Mouse (Mus musculus): ENCODE data around the gene Ccdc9b. TPM values are rescaled to one million over a fixed set of nuclear protein-coding genes. Genes with fewer than 3 reads are reported as not detected.

The Ccdc9b gene
- 2.1 and 2.8 TPM in 2 replicates for total RNA-seq (2017)

GRCm38 (mm10) chr2:118761906-118762783, at the start of gene Ccdc9b:
Gene Ccdc9b (minus strand): TSS chr2:118762661.
- peak; percentile 62 to 66 for ATAC-seq (replicated peaks in 1 of 2; ENCODE audit: insufficient read depth in 1 of 2, low FRiP score in 2 of 2, low TSS enrichment in 1 of 2, low read depth in 1 of 2, poor library complexity in 2 of 2, severe bottlenecking in 2 of 2)

GRCm38 (mm10) chr2:118810861-118811260, 48.4 kb upstream of the Ccdc9b start:
- ATAC-seq (replicated peaks in 1 of 2; ENCODE audit: insufficient read depth in 1 of 2, low FRiP score in 2 of 2, low TSS enrichment in 1 of 2, low read depth in 1 of 2, poor library complexity in 2 of 2, severe bottlenecking in 2 of 2), result no peak

- ATAC-seq (replicated peaks in 1 of 2; ENCODE audit: insufficient read depth in 1 of 2, low FRiP score in 2 of 2, low TSS enrichment in 1 of 2, low read depth in 1 of 2, poor library complexity in 2 of 2, severe bottlenecking in 2 of 2), result no peak
These were observed 44.4 kb upstream of the Ccdc9b start for GRCm38 (mm10) chr2:118806860-118807259.

- no peak for ATAC-seq (replicated peaks in 1 of 2; ENCODE audit: insufficient read depth in 1 of 2, low FRiP score in 2 of 2, low TSS enrichment in 1 of 2, low read depth in 1 of 2, poor library complexity in 2 of 2, severe bottlenecking in 2 of 2)
These were observed 43.3 kb upstream of the Ccdc9b start for GRCm38 (mm10) chr2:118805756-118806155.

GRCm38 (mm10) chr2:118805137-118805536, 42.7 kb upstream of the Ccdc9b start:
- ATAC-seq (replicated peaks in 1 of 2; ENCODE audit: insufficient read depth in 1 of 2, low FRiP score in 2 of 2, low TSS enrichment in 1 of 2, low read depth in 1 of 2, poor library complexity in 2 of 2, severe bottlenecking in 2 of 2), result no peak

- peak; percentile 42 to 69; a peak in 3 of 4 replicates for ATAC-seq (replicated peaks in 1 of 2; ENCODE audit: insufficient read depth in 1 of 2, low FRiP score in 2 of 2, low TSS enrichment in 1 of 2, low read depth in 1 of 2, poor library complexity in 2 of 2, severe bottlenecking in 2 of 2)
These were observed 42.0 kb upstream of the Ccdc9b start for GRCm38 (mm10) chr2:118804474-118804873.

GRCm38 (mm10) chr2:118802542-118803118, 40.2 kb upstream of the Ccdc9b start:
- ATAC-seq (replicated peaks in 1 of 2; ENCODE audit: insufficient read depth in 1 of 2, low FRiP score in 2 of 2, low TSS enrichment in 1 of 2, low read depth in 1 of 2, poor library complexity in 2 of 2, severe bottlenecking in 2 of 2), result no peak

GRCm38 (mm10) chr2:118793636-118794035, 31.2 kb upstream of the Ccdc9b start:
- ATAC-seq (replicated peaks in 1 of 2; ENCODE audit: insufficient read depth in 1 of 2, low FRiP score in 2 of 2, low TSS enrichment in 1 of 2, low read depth in 1 of 2, poor library complexity in 2 of 2, severe bottlenecking in 2 of 2), result no peak; a peak in 1 of 4 replicates

GRCm38 (mm10) chr2:118792259-118792613, 29.8 kb upstream of the Ccdc9b start:
- no peak for ATAC-seq (replicated peaks in 1 of 2; ENCODE audit: insufficient read depth in 1 of 2, low FRiP score in 2 of 2, low TSS enrichment in 1 of 2, low read depth in 1 of 2, poor library complexity in 2 of 2, severe bottlenecking in 2 of 2)

- no peak for ATAC-seq (replicated peaks in 1 of 2; ENCODE audit: insufficient read depth in 1 of 2, low FRiP score in 2 of 2, low TSS enrichment in 1 of 2, low read depth in 1 of 2, poor library complexity in 2 of 2, severe bottlenecking in 2 of 2)
These were observed 29.3 kb upstream of the Ccdc9b start for GRCm38 (mm10) chr2:118791591-118792258.

GRCm38 (mm10) chr2:118790551-118791525, 28.4 kb upstream of the Ccdc9b start:
- ATAC-seq (replicated peaks in 1 of 2; ENCODE audit: insufficient read depth in 1 of 2, low FRiP score in 2 of 2, low TSS enrichment in 1 of 2, low read depth in 1 of 2, poor library complexity in 2 of 2, severe bottlenecking in 2 of 2), result peak in 1 of 2 experiments; percentile 57; a peak in 2 of 4 replicates

- no peak for ATAC-seq (replicated peaks in 1 of 2; ENCODE audit: insufficient read depth in 1 of 2, low FRiP score in 2 of 2, low TSS enrichment in 1 of 2, low read depth in 1 of 2, poor library complexity in 2 of 2, severe bottlenecking in 2 of 2)
These were observed 27.7 kb upstream of the Ccdc9b start for GRCm38 (mm10) chr2:118790221-118790550.

GRCm38 (mm10) chr2:118789501-118789900, 27.0 kb upstream of the Ccdc9b start:
- no peak for ATAC-seq (replicated peaks in 1 of 2; ENCODE audit: insufficient read depth in 1 of 2, low FRiP score in 2 of 2, low TSS enrichment in 1 of 2, low read depth in 1 of 2, poor library complexity in 2 of 2, severe bottlenecking in 2 of 2)

GRCm38 (mm10) chr2:118786525-118786924, 24.1 kb upstream of the Ccdc9b start:
- ATAC-seq (replicated peaks in 1 of 2; ENCODE audit: insufficient read depth in 1 of 2, low FRiP score in 2 of 2, low TSS enrichment in 1 of 2, low read depth in 1 of 2, poor library complexity in 2 of 2, severe bottlenecking in 2 of 2), result no peak

- ATAC-seq (replicated peaks in 1 of 2; ENCODE audit: insufficient read depth in 1 of 2, low FRiP score in 2 of 2, low TSS enrichment in 1 of 2, low read depth in 1 of 2, poor library complexity in 2 of 2, severe bottlenecking in 2 of 2), result no peak
These were observed 21.2 kb upstream of the Ccdc9b start for GRCm38 (mm10) chr2:118783663-118784062.

- ATAC-seq (replicated peaks in 1 of 2; ENCODE audit: insufficient read depth in 1 of 2, low FRiP score in 2 of 2, low TSS enrichment in 1 of 2, low read depth in 1 of 2, poor library complexity in 2 of 2, severe bottlenecking in 2 of 2), result no peak
These were observed 20.6 kb upstream of the Ccdc9b start for GRCm38 (mm10) chr2:118783093-118783492.

- ATAC-seq (replicated peaks in 1 of 2; ENCODE audit: insufficient read depth in 1 of 2, low FRiP score in 2 of 2, low TSS enrichment in 1 of 2, low read depth in 1 of 2, poor library complexity in 2 of 2, severe bottlenecking in 2 of 2), result no peak
These were observed 19.8 kb upstream of the Ccdc9b start for GRCm38 (mm10) chr2:118782303-118782702.

All from hematopoietic stem cell, adult 5-6 weeks (primary cell).